Mouse (Mus musculus): ENCODE data around the gene Suox. TPM values are rescaled to one million over a fixed set of nuclear protein-coding genes. Genes with fewer than 3 reads are reported as not detected.
"Not testable (repeated sequence)": the region's sequence is repeated elsewhere in the genome, so short reads cannot be mapped to it uniquely, and the experiment has no call there.

Gene Suox
- total RNA-seq, 2 experiments from 2014 or later: 12.8 to 13.9 TPM

- no peak for DNase-seq (ENCODE audit: low spot score in 2 of 2)
Observed at GRCm38 (mm10) chr10:128665307-128665706, 8.6 kb downstream of the Suox start.

GRCm38 (mm10) chr10:128664808-128665207 lies 9.1 kb downstream of the Suox start:
- no peak for DNase-seq (ENCODE audit: low spot score in 2 of 2)

GRCm38 (mm10) chr10:128663441-128664220 lies 10.2 kb downstream of the Suox start:
- DNase-seq (ENCODE audit: low spot score in 2 of 2): no peak

DNA sequence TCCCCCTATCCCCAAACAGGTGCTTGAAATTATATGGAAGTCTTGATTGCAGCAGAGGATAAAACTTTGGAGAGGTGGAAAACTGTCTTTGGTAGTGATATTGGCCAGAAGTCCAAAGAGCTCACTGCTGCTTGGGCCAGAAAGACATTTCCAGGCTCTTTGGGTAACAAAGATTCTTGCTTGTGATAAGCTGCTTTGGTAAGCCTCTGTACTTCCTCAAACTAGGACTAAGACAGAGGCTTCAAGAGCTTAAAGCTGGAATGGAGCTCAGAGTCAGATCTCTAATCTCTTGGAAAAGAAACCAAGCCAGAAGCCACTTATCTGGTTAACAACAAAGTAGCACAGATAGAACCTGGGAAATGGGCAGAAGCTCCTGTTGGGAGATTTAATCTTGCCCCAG lies 11.4 kb downstream of the Suox start:
- DNase-seq (ENCODE audit: low spot score in 2 of 2): no peak

DNA sequence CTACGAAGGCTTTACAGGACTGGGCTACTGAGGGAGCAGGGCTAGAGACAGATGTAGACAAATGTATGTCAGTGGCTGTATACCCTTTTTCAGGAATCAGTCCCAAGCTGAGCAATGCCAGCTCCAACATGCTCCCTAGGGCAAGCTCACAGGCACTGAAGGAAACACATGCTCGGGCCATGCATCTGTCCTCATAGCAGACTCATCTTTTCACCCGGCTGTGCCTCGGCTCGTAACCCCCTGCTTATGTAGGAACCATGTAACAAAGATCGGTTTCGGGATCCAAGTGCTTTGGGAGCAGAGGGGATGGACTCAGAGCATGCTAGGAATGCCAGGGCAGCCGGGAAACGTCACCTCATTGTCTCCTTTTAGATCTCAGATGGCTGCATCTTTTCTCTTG lies 14.4 kb downstream of the Suox start:
- no peak for DNase-seq (ENCODE audit: low spot score in 2 of 2)

GRCm38 (mm10) chr10:128657844-128658243 lies 16.0 kb downstream of the Suox start:
- no peak for DNase-seq (ENCODE audit: low spot score in 2 of 2)

DNA sequence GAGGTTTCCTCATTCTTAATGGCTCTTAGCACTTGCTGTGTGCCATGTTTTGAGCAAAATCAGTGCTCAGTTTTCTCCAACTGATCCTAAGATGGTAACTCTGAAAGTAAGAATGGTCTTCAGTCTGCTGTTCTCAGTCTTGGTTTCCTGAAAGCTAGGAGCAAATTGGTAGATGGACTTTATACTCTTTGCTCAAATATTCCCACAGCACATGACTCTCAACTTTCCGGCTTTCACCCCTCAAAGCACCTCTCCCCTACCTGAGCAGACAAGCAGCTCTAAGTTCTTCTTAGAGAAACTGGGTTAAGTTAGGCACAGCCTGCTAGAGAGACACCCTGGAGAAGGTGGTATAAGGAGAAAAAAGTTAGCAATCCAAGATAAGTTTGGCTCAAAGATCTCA lies 17.1 kb downstream of the Suox start:
- DNase-seq (ENCODE audit: low spot score in 2 of 2): no peak

DNA sequence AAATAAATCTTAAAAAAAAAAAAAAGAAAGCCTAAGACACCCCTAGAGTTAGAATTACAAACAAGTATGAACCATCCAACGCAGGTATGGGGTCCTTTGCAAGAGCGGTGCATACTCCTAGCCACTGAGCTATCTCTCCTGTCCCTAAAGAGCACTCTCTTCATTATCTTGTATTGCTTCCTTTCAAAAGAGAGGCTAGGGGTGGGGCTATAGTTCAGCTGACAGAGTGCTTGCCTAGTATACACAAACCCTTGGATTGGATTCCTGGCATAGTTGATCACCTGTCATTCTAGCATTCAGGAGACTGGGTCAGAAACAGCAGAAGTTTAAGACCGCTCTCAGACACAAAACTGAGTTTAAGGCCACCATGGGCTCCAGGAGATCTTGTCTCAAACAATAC lies 18.6 kb downstream of the Suox start:
- no peak for DNase-seq (ENCODE audit: low spot score in 2 of 2)

DNA sequence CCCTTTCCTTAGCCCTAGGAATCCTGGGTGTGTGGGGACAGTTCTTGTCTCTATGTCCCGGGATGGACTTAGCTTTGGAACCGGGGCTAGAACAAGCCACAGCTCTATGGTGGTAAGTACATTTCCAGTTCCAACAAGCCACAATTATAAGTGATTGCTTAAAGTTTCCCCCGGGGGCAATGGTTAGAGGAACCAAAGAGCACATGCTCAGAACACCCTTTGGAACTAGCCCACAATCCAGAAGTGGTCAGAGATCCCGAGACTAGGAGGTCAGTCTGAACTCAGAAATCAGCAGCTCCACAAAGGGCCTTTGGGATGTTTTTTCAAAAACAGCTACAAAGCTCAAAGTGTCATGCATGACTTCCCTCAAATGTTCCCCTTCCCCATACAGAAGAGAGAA lies 20.0 kb downstream of the Suox start:
- no peak for DNase-seq (ENCODE audit: low spot score in 2 of 2)

DNA sequence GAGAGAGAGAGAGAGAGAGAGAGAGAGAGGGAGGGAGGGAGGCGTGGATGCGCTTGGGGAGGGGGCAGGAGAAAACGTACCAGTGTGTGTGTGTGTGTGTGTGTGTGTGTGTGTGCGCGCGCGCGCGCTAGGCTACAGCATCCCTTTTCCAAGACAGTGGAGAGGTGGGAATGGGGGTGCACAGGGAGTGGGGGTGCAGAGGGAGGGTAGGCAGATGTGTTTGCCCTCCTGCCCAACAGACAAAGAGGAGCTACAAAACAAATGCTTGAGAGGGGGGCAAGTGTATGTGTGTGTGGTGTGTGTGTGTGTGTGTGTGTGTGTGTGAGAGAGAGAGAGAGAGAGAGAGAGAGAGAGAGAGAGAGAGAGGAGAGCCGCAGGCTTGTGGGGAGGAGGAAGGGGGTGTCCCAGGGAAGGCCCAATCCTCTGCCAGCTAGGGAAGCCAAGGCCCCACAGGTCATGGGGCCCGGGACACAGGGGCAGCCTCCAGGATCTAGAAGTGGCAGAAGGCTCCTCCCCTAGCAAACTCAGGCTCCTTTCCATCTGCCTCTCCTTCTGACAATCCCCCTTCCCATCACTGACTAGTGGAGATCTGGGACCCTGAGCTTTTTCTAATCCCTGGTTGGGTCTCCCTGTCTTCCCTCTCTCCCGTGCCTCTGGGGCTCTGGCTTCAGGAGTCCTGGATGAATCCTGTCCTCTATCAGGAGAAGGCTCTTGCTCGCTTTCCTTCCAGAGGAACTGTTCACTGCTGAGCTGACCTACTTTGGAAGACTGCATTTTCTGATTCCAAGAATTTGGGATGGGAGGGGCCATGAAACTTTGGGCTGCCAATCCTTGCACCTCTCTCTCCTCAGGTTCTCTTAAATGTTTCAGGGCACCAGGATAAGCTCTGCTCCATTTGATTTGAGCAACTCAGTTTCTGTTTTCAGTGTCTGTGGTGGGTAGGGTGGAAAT lies 27.5 kb downstream of the Suox start:
- peak in 1 of 2 experiments; percentile 57 for DNase-seq (ENCODE audit: low spot score in 2 of 2)

DNA sequence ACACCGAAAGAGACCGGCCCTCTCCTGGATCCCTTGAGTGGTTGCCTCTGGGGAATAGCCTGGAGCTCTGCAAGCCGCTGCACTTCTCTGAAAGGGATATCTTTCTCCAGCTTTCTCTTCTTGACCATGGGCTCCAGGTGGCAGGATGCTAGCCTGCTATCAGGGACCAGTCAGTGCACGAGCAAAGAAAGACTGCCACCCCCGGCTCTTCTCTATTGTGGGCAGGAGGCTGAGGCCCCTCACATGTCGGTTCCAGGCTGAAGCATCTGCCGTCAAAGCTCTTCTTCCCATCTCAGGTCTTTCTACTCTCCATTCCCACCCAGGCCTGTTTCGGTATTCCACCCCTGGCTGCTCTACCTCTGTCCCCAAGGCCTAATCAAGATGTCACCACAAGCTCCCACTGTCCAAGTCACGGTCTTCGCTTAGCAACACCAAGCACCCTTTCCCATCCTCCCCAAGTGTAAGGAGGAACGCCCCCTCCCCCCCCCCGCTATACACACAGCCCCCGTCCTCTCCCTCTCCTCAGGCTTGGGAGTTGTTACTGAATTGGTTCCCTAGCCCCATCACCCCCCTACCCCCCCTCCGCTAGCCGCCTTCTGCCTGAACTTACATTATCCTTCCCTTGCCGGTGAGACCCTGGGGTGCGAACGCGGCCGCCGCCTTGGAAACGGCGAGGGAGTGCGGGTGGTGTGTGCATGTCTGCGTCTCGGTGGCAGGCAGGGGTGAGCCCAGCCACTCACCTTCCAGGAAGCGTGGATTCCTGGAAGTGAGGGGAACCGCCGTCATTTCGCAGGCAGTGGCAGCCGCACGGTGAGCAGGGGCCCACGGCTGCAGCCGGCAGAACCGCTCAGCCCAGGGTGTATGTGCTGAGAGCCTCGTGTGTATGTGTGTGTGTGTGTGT lies 28.5 kb downstream of the Suox start, which contains the start of gene Ikzf4:
TSS of gene Ikzf4 (minus strand) at position 881 of the 901 bp plus-strand sequence.
- peak; percentile 19 to 47 for DNase-seq (ENCODE audit: low spot score in 2 of 2)

DNA sequence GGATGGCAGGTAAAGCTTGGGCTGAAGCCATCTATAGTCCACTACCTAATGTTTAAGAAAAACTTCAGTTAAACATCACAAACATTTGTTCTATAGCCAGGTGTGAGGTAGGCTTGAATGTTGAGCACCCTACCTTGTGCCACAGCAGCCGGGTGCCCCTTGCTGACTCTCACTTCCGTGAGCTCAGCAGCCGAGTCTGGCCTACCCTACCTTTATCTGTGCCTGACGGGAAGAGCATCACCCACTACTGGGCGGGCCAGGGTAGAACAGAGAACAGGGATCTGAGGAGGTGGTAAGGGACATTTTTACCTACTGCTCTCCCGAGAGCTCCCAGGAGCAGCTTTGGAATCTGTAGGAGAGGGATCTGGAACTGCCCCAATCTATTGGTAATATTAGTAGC lies 31.1 kb downstream of the Suox start:
- DNase-seq (ENCODE audit: low spot score in 2 of 2): no peak

DNA sequence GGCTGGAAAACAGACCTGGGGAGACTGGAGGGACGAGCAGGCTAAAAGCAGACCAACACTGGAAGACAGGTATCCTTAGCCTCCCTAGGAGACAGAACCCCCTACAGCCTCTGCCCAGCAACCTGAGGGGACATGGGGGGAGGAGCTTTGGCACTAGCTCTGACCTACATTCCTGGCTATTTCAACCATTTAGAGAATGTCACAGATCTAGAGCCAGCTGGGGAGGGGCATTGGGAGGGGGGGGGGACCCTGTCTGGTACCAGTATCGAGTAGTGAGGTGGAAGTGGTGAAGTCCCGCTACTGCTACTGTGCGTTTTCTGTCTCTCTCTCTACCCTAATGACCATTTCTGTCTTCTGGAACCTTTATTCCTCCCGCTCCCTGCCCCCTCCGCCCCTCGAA lies 32.0 kb downstream of the Suox start:
- DNase-seq (ENCODE audit: low spot score in 2 of 2): no peak

- DNase-seq (ENCODE audit: low spot score in 2 of 2): no peak
Observed at GRCm38 (mm10) chr10:128640891-128641290, 33.0 kb downstream of the Suox start.

DNA sequence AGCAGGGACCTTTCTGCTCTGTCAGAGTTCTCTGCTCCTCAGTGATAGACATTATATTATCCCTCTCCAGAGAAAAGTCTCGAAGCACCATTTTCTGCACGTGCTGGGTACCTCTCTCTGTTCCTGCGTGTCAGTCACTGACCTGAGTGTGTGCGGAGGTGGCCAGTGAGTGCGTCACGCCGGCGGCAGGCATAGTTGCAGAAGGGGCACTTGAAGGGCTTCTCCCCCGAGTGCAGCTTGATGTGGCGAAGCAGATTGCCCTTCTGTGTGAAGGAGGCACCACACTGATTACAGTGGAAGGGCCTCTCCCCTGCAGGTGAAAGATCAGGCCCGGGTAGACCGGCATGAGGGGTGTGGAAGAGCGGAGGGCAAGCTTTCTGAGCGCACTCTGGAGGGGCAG lies 33.9 kb downstream of the Suox start:
- no peak for DNase-seq (ENCODE audit: low spot score in 2 of 2)

DNA sequence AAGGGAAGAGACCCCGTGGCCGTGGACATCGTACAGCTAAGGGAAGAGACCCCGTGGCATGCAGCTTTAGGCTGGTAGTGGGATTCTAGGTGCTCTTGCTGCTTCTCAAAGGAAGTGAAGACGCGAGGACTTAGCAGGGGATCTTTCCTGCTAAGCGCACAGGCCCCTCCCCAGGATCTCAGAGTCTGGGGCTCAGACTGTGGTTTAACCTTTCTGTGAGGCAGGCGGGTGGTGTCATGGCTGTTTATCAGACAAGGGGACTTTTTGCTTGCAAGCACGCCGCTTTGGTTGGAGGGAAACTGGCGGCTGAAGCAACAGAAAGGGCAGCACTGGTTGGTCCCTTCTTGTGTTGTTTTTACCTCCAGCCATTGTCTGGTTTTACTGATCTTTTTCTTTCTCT lies 36.9 kb downstream of the Suox start:
- DNase-seq (ENCODE audit: low spot score in 2 of 2): no peak

GRCm38 (mm10) chr10:128636561-128636960 lies 37.3 kb downstream of the Suox start:
- DNase-seq (ENCODE audit: low spot score in 2 of 2): no peak

- no peak for DNase-seq (ENCODE audit: low spot score in 2 of 2)
Observed at GRCm38 (mm10) chr10:128635697-128636096, 38.2 kb downstream of the Suox start.

GRCm38 (mm10) chr10:128631571-128631970 lies 42.3 kb downstream of the Suox start:
- no peak for DNase-seq (ENCODE audit: low spot score in 2 of 2)

- DNase-seq (ENCODE audit: low spot score in 2 of 2): not testable (repeated sequence)
Observed at GRCm38 (mm10) chr10:128630306-128630705, 43.6 kb downstream of the Suox start.

DNA sequence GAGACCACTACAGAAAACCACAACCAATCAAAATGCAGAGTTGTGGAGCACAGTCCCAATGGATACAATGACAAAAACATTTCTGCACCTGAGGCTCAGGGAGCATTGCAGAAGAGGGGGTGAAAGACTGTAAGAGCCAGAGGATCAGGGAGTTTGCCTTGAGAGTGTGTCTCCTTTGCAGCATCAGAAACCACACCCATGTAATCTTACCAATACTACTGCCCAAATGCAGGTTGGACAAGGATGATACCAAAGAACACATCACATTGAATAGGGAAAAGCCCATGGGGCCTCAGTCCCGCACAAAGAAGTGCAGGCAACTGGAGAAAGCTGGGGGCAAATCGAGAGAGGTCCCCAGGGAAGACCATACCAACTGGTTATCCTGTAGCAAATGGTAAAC lies 44.1 kb downstream of the Suox start:
- DNase-seq (ENCODE audit: low spot score in 2 of 2): no peak
